Mouse (Mus musculus) activated CD4-positive, CD25-positive, alpha-beta regulatory T cell (primary cell): Measurements from ENCODE around the gene Sept12. TPM values are rescaled to one million over a fixed set of nuclear protein-coding genes. Genes with fewer than 3 reads are reported as not detected.

Source experiments
- polyA plus RNA-seq, 2 experiments: library from polyadenylated mRNA; unstranded; fragments of 100-300 nt; shearing (Covaris generic); gene quantifications; one replicate each; pipeline ENCODE4 v1.2.1; 2017

Sept12 gene
- under 1 TPM in 1 of 2 experiments, not detected in 1; 0.28 TPM for polyA plus RNA-seq

GRCm38 (mm10) chr16:4997553-4997952 lies at the start of gene Sept12:
Sept12 (minus strand) TSS chr16:4997852.

GRCm38 (mm10) chr16:5013054-5013838 lies 15.6 kb upstream of the Sept12 start, which contains the start of gene Rogdi:
Rogdi (minus strand) TSS chr16:5013553.

GRCm38 (mm10) chr16:5007067-5007466 lies 9.4 kb upstream of the Sept12 start, which contains the start of gene Smim22:
Smim22 (plus strand) TSS chr16:5007288.

GRCm38 (mm10) chr16:4963797-4964709 lies 33.6 kb downstream of the Sept12 start, which contains the start of gene Anks3:
Anks3 (minus strand) TSS chr16:4964205.

GRCm38 (mm10) chr16:4938461-4938860 lies 59.2 kb downstream of the Sept12 start, which contains the start of gene Nudt16l1:
Nudt16l1 (plus strand) TSS chr16:4938761.

Other genes with a start within 250 kb of the Sept12 start
- 10 to 100 TPM; 27.8 to 50.8 TPM for gene Cdip1, start 207.6 kb downstream of the Sept12 start, polyA plus RNA-seq
- gene 4930562C15Rik, start 162.4 kb downstream of the Sept12 start, polyA plus RNA-seq = 1 to 10 TPM in 1 of 2 experiments, under 1 TPM in 1; 0.13 to 1.7 TPM
- 10 to 100 TPM; 47.1 to 53.4 TPM for gene Ubald1, start 117.5 kb downstream of the Sept12 start, polyA plus RNA-seq
- 10 to 100 TPM; 46.6 to 48.3 TPM for gene Mgrn1, start 111.6 kb downstream of the Sept12 start, polyA plus RNA-seq
- 100 to 1,000 TPM; 135 to 144 TPM for gene Nudt16l1, start 59.1 kb downstream of the Sept12 start, polyA plus RNA-seq
- 10 to 100 TPM; 58.9 to 64.7 TPM for gene Anks3, start 33.6 kb downstream of the Sept12 start, polyA plus RNA-seq
- gene Smim22, start 9.4 kb upstream of the Sept12 start, polyA plus RNA-seq = not detected
- gene Rogdi, start 15.7 kb upstream of the Sept12 start, polyA plus RNA-seq = 10 to 100 TPM; 16.7 to 16.9 TPM
- 100 to 1,000 TPM; 118 to 129 TPM for gene Glyr1, start 52.0 kb upstream of the Sept12 start, polyA plus RNA-seq
- 10 to 100 TPM; 40.5 to 42.3 TPM for gene Ubn1, start 52.2 kb upstream of the Sept12 start, polyA plus RNA-seq
- under 1 TPM; 0.06 to 0.39 TPM for gene Ppl, start 134.6 kb upstream of the Sept12 start, polyA plus RNA-seq
- gene Sec14l5, start 149.3 kb upstream of the Sept12 start, polyA plus RNA-seq = not detected
- gene Nagpa, start 206.2 kb upstream of the Sept12 start, polyA plus RNA-seq = 10 to 100 TPM; 31.1 to 42.0 TPM
- gene AU021092, start 224.4 kb upstream of the Sept12 start, polyA plus RNA-seq = not detected
- 10 to 100 TPM; 35.8 to 39.6 TPM for gene Alg1, start 235.8 kb upstream of the Sept12 start, polyA plus RNA-seq